Mouse (Mus musculus): Measurements from ENCODE around the gene Gpx6. TPM values are rescaled to one million over a fixed set of nuclear protein-coding genes. Genes with fewer than 3 reads are reported as not detected.

Gene Gpx6
- polyA plus RNA-seq, 1 experiment from 2014 or later: 0.27 TPM

GRCm38 (mm10) chr13:21279559-21279958 is 32.4 kb upstream of the Gpx6 start:
- H3K36me3 ChIP-seq: no peaks in the 10 kb centered on the region
- peaks cover 14% of the 10 kb centered on the region for H3K4me1 ChIP-seq (replicated peaks)
- H3K27me3 ChIP-seq: 0 out of 2 replicates have a peak, but pooled peaks cover 2% of the 10 kb centered on the region
- no peak overlapping the region for H3K27ac ChIP-seq (replicated peaks)
- under 1% methylated on average over 13 of the region's 13 CpGs for WGBS
- ATAC-seq (ENCODE audit: low FRiP score, low read depth): peak; percentile 80
- H3K9me3 ChIP-seq: no peaks in the 10 kb centered on the region
- H3K4me3 ChIP-seq: peak overlapping the region; percentile 50
- H3K9ac ChIP-seq: peak overlapping the region; percentile 32; the same call in 1 of the 2 replicates
- H3K4me2 ChIP-seq: peak overlapping the region; percentile 64

GRCm38 (mm10) chr13:21292631-21293030 is 19.3 kb upstream of the Gpx6 start, which contains the start of gene Gpx5:
Gene Gpx5, minus strand, starts transcription at chr13:21292731.
- H3K4me2 ChIP-seq: no peak within 1 kb of the TSS
- no peak within 1 kb of the TSS for H3K27ac ChIP-seq (replicated peaks)
- no peaks in the 10 kb centered on the region for H3K9me3 ChIP-seq
- H3K27me3 ChIP-seq: no peaks in the 10 kb centered on the region
- no peaks in the 10 kb centered on the region for H3K4me1 ChIP-seq (replicated peaks)
- H3K4me3 ChIP-seq: no peak within 1 kb of the TSS
- H3K9ac ChIP-seq: no peak within 1 kb of the TSS
- 97% methylated on average over 6 of the region's 6 CpGs for WGBS
- no peak for ATAC-seq (ENCODE audit: low FRiP score, low read depth)
- no peaks in the 10 kb centered on the region for H3K36me3 ChIP-seq

GRCm38 (mm10) chr13:21298557-21298956 is 13.4 kb upstream of the Gpx6 start:
- H3K4me1 ChIP-seq (replicated peaks): no peaks in the 10 kb centered on the region
- H3K9ac ChIP-seq: no peak overlapping the region
- H3K36me3 ChIP-seq: no peaks in the 10 kb centered on the region
- H3K4me3 ChIP-seq: no peak overlapping the region
- no peaks in the 10 kb centered on the region for H3K9me3 ChIP-seq
- no peaks in the 10 kb centered on the region for H3K27me3 ChIP-seq
- no peak for ATAC-seq (ENCODE audit: low FRiP score, low read depth)
- WGBS: 63% methylated on average over 3 of the region's 3 CpGs
- H3K27ac ChIP-seq (replicated peaks): no peak overlapping the region
- H3K4me2 ChIP-seq: no peak overlapping the region

GRCm38 (mm10) chr13:21304483-21305066 is 7.3 kb upstream of the Gpx6 start:
- H3K9ac ChIP-seq: no peak overlapping the region
- no peaks in the 10 kb centered on the region for H3K9me3 ChIP-seq
- no peaks in the 10 kb centered on the region for H3K4me1 ChIP-seq (replicated peaks)
- H3K4me2 ChIP-seq: no peak overlapping the region
- H3K4me3 ChIP-seq: no peak overlapping the region
- no peaks in the 10 kb centered on the region for H3K27me3 ChIP-seq
- ATAC-seq (ENCODE audit: low FRiP score, low read depth): no peak
- no peak overlapping the region for H3K27ac ChIP-seq (replicated peaks)
- 82% methylated on average over 3 of the region's 3 CpGs for WGBS
- H3K36me3 ChIP-seq: no peaks in the 10 kb centered on the region

- WGBS: 74% methylated on average over 2 of the region's 2 CpGs
- Histone ChIP-seq H3K4me1 (replicated peaks) (no peaks in the 10 kb centered on the region), H3K36me3 (no peaks in the 10 kb centered on the region), H3K9ac (no peak overlapping the region), H3K4me2 (no peak overlapping the region), H3K4me3 (no peak overlapping the region), H3K9me3 (no peaks in the 10 kb centered on the region), H3K27me3 (no peaks in the 10 kb centered on the region), H3K27ac (replicated peaks) (no peak overlapping the region)
- no peak for ATAC-seq (ENCODE audit: low FRiP score, low read depth)
Observed at GRCm38 (mm10) chr13:21309788-21310187, 2.1 kb upstream of the Gpx6 start.

GRCm38 (mm10) chr13:21312854-21313253 is 929 bp downstream of the Gpx6 start:
- Histone ChIP-seq H3K27me3 (no peaks in the 10 kb centered on the region), H3K4me2 (no peak overlapping the region), H3K27ac (replicated peaks) (no peak overlapping the region), H3K9ac (no peak overlapping the region), H3K36me3 (no peaks in the 10 kb centered on the region), H3K4me1 (replicated peaks) (no peaks in the 10 kb centered on the region), H3K9me3 (no peaks in the 10 kb centered on the region), H3K4me3 (no peak overlapping the region)
- WGBS: 40% methylated on average over 4 of the region's 5 CpGs
- ATAC-seq (ENCODE audit: low FRiP score, low read depth): no peak

GRCm38 (mm10) chr13:21313903-21314302 is 2.0 kb downstream of the Gpx6 start:
- H3K4me3 ChIP-seq: no peak overlapping the region

GRCm38 (mm10) chr13:21320262-21320661 is 8.3 kb downstream of the Gpx6 start:
- ATAC-seq (ENCODE audit: low FRiP score, low read depth): no peak
- WGBS: 77% methylated on average over 3 of the region's 3 CpGs
- Histone ChIP-seq H3K27ac (replicated peaks) (no peak overlapping the region), H3K9ac (no peak overlapping the region), H3K9me3 (no peaks in the 10 kb centered on the region), H3K36me3 (no peaks in the 10 kb centered on the region), H3K4me3 (no peak overlapping the region), H3K4me1 (replicated peaks) (no peaks in the 10 kb centered on the region), H3K4me2 (no peak overlapping the region), H3K27me3 (peaks cover 7% of the 10 kb centered on the region)

More at GRCm38 (mm10) chr13:21313903-21314302, 2.0 kb downstream of the Gpx6 start:
- H3K9ac ChIP-seq: no peak overlapping the region
- no peak for ATAC-seq (ENCODE audit: low FRiP score, low read depth)
- no peaks in the 10 kb centered on the region for H3K4me1 ChIP-seq (replicated peaks)
- WGBS: 88% methylated on average over 4 of the region's 4 CpGs
- no peaks in the 10 kb centered on the region for H3K36me3 ChIP-seq
- H3K27me3 ChIP-seq: 0 out of 2 replicates have a peak, but pooled peaks cover 3% of the 10 kb centered on the region
- no peaks in the 10 kb centered on the region for H3K9me3 ChIP-seq
- no peak overlapping the region for H3K27ac ChIP-seq (replicated peaks)
- no peak overlapping the region for H3K4me2 ChIP-seq

GRCm38 (mm10) chr13:21321890-21322494 is 10.1 kb downstream of the Gpx6 start:
- H3K9me3 ChIP-seq: no peaks in the 10 kb centered on the region
- H3K4me3 ChIP-seq: peak overlapping the region; percentile 37
- no peak overlapping the region for H3K27ac ChIP-seq (replicated peaks)
- no peaks in the 10 kb centered on the region for H3K36me3 ChIP-seq
- H3K9ac ChIP-seq: peak overlapping the region; percentile 5; the same call in 1 of the 2 replicates
- peak; percentile 24; the same call in 1 of the 2 replicates for ATAC-seq (ENCODE audit: low FRiP score, low read depth)
- 3% methylated on average over 18 of the region's 18 CpGs for WGBS
- 0 out of 2 replicates have a peak, but pooled peaks cover 3% of the 10 kb centered on the region for H3K4me1 ChIP-seq (replicated peaks)
- H3K4me2 ChIP-seq: peak overlapping the region; percentile 51
- H3K27me3 ChIP-seq: peaks cover 7% of the 10 kb centered on the region

GRCm38 (mm10) chr13:21322509-21323375 is 10.8 kb downstream of the Gpx6 start:
- Histone ChIP-seq H3K36me3 (no peaks in the 10 kb centered on the region), H3K4me1 (replicated peaks) (peaks cover 11% of the 10 kb centered on the region), H3K4me3 (peak overlapping the region; percentile 37), H3K9ac (peak overlapping the region; percentile 5; the same call in 1 of the 2 replicates), H3K4me2 (peak overlapping the region; percentile 51), H3K9me3 (no peaks in the 10 kb centered on the region), H3K27ac (replicated peaks) (no peak overlapping the region), H3K27me3 (peaks cover 7% of the 10 kb centered on the region)
- no peak for ATAC-seq (ENCODE audit: low FRiP score, low read depth)
- 13% methylated on average over 18 of the region's 18 CpGs for WGBS

GRCm38 (mm10) chr13:21323405-21323804 is 11.5 kb downstream of the Gpx6 start:
- 71% methylated on average over 6 of the region's 6 CpGs for WGBS
- peak overlapping the region; percentile 37 for H3K4me3 ChIP-seq

GRCm38 (mm10) chr13:21326191-21326590 is 14.3 kb downstream of the Gpx6 start:
- no peak overlapping the region for H3K27ac ChIP-seq (replicated peaks)
- no peak overlapping the region for H3K9ac ChIP-seq
- H3K27me3 ChIP-seq: peaks cover 9% of the 10 kb centered on the region
- H3K9me3 ChIP-seq: no peaks in the 10 kb centered on the region
- 14% methylated on average over 4 of the region's 4 CpGs for WGBS
- H3K4me2 ChIP-seq: peak overlapping the region; percentile 60
- ATAC-seq (ENCODE audit: low FRiP score, low read depth): 0 out of 2 replicates have a peak, but pooled peaks have one; percentile 38
- peak overlapping the region; percentile 43 for H3K4me3 ChIP-seq
- peaks cover 13% of the 10 kb centered on the region for H3K4me1 ChIP-seq (replicated peaks)
- no peaks in the 10 kb centered on the region for H3K36me3 ChIP-seq

More at GRCm38 (mm10) chr13:21323405-21323804, 11.5 kb downstream of the Gpx6 start:
- Histone ChIP-seq H3K36me3 (no peaks in the 10 kb centered on the region), H3K9ac (no peak overlapping the region), H3K9me3 (no peaks in the 10 kb centered on the region), H3K4me1 (replicated peaks) (peaks cover 13% of the 10 kb centered on the region), H3K4me2 (peak overlapping the region; percentile 51), H3K27me3 (peaks cover 11% of the 10 kb centered on the region), H3K27ac (replicated peaks) (no peak overlapping the region)
- no peak for ATAC-seq (ENCODE audit: low FRiP score, low read depth)
